Mouse (Mus musculus) layer of hippocampus, postnatal 10 days (tissue): ENCODE measurements at regions not wholly inside any gene's neighbourhood (a gene's known extent, or its start where the extent isn't known, plus 50 kb on each side); places are given as distances from the start of the nearest gene placed in this dataset.

Experiments used
- DNase-seq, 2 experiments: peaks; one replicate each; pipeline ENCODE4 v3.0.0; 2021; ENCODE audit warnings: low spot score in 2 of 2
- microRNA-seq, 2 experiments: library from miRNA; unstranded; fragments of <30 nt; microRNA quantifications; one replicate each; pipeline ENCODE4 v1.2.0; 2021

GRCm38 (mm10) chr1:136779384-136779783, 154.7 kb downstream of the Zfp281 start:
- no peak for DNase-seq

GRCm38 (mm10) chr1:136781561-136782025, 156.9 kb downstream of the Zfp281 start:
- DNase-seq, result peak; percentile 23 to 37

GRCm38 (mm10) chr1:136782261-136782660, 157.6 kb downstream of the Zfp281 start:
- peak in 1 of 2 experiments; percentile 27 for DNase-seq

- DNase-seq, result no peak
Observed at GRCm38 (mm10) chr1:136784178-136784577, 159.5 kb downstream of the Zfp281 start.

GRCm38 (mm10) chr1:136788979-136789513, 164.3 kb downstream of the Zfp281 start:
- peak in 1 of 2 experiments; percentile 15 for DNase-seq

- DNase-seq, result no peak
Observed at GRCm38 (mm10) chr1:136791641-136792040, 166.9 kb downstream of the Zfp281 start.

Small RNA genes lying in the stretch of these regions (microRNA-seq; reads per million reads assigned to microRNA genes)
- gene Gm22132, result 0 reads per million in 2 experiments
